Mouse (Mus musculus): ENCODE data around the gene Amph. TPM values are rescaled to one million over a fixed set of nuclear protein-coding genes. Genes with fewer than 3 reads are reported as not detected.

Amph gene
- polyA plus RNA-seq, 1 experiment from 2014 or later: 45.0 TPM

- no peak for ATAC-seq
- no peak overlapping the region for H3K9ac ChIP-seq (replicated peaks; ENCODE audit: low read depth, low read length)
- no peak overlapping the region for H3K4me3 ChIP-seq (replicated peaks; ENCODE audit: low read length)
- WGBS: 84% methylated on average over 8 of the region's 8 CpGs
- no peak overlapping the region for H3K27ac ChIP-seq (ENCODE audit: low read length)
- no peaks in the 10 kb centered on the region for H3K36me3 ChIP-seq (ENCODE audit: control insufficient read depth, insufficient read depth)
- H3K4me2 ChIP-seq (ENCODE audit: low read length): no peak overlapping the region
- H3K27me3 ChIP-seq (replicated peaks; ENCODE audit: control insufficient read depth, insufficient read depth, low read length): no peaks in the 10 kb centered on the region
- H3K4me1 ChIP-seq (replicated peaks; ENCODE audit: control insufficient read depth, insufficient read depth, low read length): no peaks in the 10 kb centered on the region
- H3K9me3 ChIP-seq (ENCODE audit: control insufficient read depth, low read length): no peaks in the 10 kb centered on the region
Measured at GRCm38 (mm10) chr13:19182259-19182658, 234.3 kb downstream of the Amph start.

DNA sequence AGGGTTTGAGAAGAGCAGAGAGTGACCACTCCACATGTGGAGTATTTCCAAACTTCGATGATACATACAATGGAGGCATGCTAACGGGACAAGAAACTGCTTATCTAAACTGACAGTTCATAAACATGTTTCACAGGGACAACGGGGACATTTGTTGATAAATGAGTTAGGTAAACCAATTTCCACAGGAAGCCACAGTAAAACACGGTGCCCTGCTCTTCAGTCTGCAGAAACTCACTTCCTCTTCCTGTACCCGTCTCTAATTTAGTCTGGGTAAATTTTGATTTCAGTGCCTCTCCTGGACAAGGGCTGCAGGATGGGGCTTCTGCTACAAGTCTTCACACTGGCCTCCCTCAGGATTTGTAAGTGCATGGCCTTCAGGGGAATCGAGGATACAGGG is 242.0 kb downstream of the Amph start:
- no peak for ATAC-seq
- H3K4me1 ChIP-seq (replicated peaks; ENCODE audit: control insufficient read depth, insufficient read depth, low read length): no peaks in the 10 kb centered on the region
- no peaks in the 10 kb centered on the region for H3K36me3 ChIP-seq (ENCODE audit: control insufficient read depth, insufficient read depth)
- no peaks in the 10 kb centered on the region for H3K9me3 ChIP-seq (ENCODE audit: control insufficient read depth, low read length)
- no peak overlapping the region for H3K4me2 ChIP-seq (ENCODE audit: low read length)
- no peaks in the 10 kb centered on the region for H3K27me3 ChIP-seq (replicated peaks; ENCODE audit: control insufficient read depth, insufficient read depth, low read length)
- no peak overlapping the region for H3K9ac ChIP-seq (replicated peaks; ENCODE audit: low read depth, low read length)
- 80% methylated on average over 6 of the region's 6 CpGs for WGBS
- H3K27ac ChIP-seq (ENCODE audit: low read length): no peak overlapping the region
- no peak overlapping the region for H3K4me3 ChIP-seq (replicated peaks; ENCODE audit: low read length)

DNA sequence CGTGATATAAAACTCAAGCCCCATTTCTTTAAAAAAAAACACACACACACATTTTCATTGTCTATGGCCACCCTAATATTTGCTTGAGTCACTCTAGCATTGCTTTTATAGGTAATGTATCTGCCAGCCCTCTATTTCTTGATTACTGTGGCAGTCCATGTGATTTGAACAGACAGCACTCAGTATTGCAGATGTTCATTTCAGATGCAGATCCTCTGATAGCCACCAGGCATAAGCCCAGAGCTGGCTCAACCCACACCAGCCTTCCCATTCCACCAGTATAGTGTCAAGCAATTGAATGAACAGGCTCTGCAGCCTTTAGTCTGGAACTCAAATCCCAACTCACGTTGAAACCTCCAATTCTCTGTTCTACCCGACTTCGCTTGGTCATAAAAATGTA is 246.8 kb downstream of the Amph start:
- H3K9me3 ChIP-seq (ENCODE audit: control insufficient read depth, low read length): no peaks in the 10 kb centered on the region
- 87% methylated on average over 4 of the region's 4 CpGs for WGBS
- H3K4me1 ChIP-seq (replicated peaks; ENCODE audit: control insufficient read depth, insufficient read depth, low read length): no peaks in the 10 kb centered on the region
- H3K27ac ChIP-seq (ENCODE audit: low read length): no peak overlapping the region
- H3K27me3 ChIP-seq (replicated peaks; ENCODE audit: control insufficient read depth, insufficient read depth, low read length): no peaks in the 10 kb centered on the region
- no peak overlapping the region for H3K9ac ChIP-seq (replicated peaks; ENCODE audit: low read depth, low read length)
- H3K4me3 ChIP-seq (replicated peaks; ENCODE audit: low read length): no peak overlapping the region
- H3K4me2 ChIP-seq (ENCODE audit: low read length): no peak overlapping the region
- no peak for ATAC-seq
- no peaks in the 10 kb centered on the region for H3K36me3 ChIP-seq (ENCODE audit: control insufficient read depth, insufficient read depth)

DNA sequence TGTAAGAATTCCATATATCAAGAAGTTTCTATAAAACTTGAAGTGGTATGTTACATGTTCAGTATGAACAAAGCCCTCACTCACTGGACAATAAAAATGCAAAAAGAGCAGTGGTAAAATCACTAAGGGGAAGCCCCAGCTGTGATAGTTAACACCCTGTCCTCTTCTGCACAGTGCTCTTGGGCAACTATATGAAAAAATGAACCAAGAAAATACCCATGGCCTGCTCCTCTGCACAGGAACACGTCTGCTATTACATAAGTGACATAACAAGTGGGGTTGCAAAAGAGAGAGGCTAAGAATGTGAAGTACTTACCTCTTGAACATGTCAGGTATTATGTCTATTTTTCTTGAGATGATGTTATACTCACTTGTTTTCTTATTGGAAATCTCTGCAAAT is 247.5 kb downstream of the Amph start:
- WGBS: 60% methylated on average over 1 of the region's 1 CpGs
- Histone ChIP-seq H3K4me1 (replicated peaks; ENCODE audit: control insufficient read depth, insufficient read depth, low read length) (no peaks in the 10 kb centered on the region), H3K9ac (replicated peaks; ENCODE audit: low read depth, low read length) (no peak overlapping the region), H3K27ac (ENCODE audit: low read length) (no peak overlapping the region), H3K4me2 (ENCODE audit: low read length) (no peak overlapping the region), H3K9me3 (ENCODE audit: control insufficient read depth, low read length) (no peaks in the 10 kb centered on the region), H3K4me3 (replicated peaks; ENCODE audit: low read length) (no peak overlapping the region), H3K36me3 (ENCODE audit: control insufficient read depth, insufficient read depth) (no peaks in the 10 kb centered on the region), H3K27me3 (replicated peaks; ENCODE audit: control insufficient read depth, insufficient read depth, low read length) (no peaks in the 10 kb centered on the region)
- no peak for ATAC-seq

Other genes with a start within 250 kb of the Amph start
- 135 and 136 TPM in 2 replicates for gene Vps41, start 230.9 kb upstream of the Amph start, polyA plus RNA-seq (2015; fragmentation: Nextera tagmentation; extraction: Ambion mirVana)